Mouse (Mus musculus): ENCODE data around the gene Otoa.
A peak's percentile ranks its signal among the peaks of the same experiment; 100 is the strongest.

Gene Otoa

GRCm38 (mm10) chr7:121081350-121081749 is at the start of gene Otoa:
Otoa (plus strand) TSS chr7:121081650.
- DNase-seq = no peak

GRCm38 (mm10) chr7:121033856-121034652 is 47.4 kb upstream of the Otoa start, which contains the start of gene Mettl9:
Mettl9 (plus strand) TSS chr7:121034445.
- peak; percentile 94 for DNase-seq

GRCm38 (mm10) chr7:121034701-121035141 is 46.7 kb upstream of the Otoa start:
- DNase-seq = no peak

GRCm38 (mm10) chr7:121035161-121035721 is 46.2 kb upstream of the Otoa start:
- no peak for DNase-seq

- no peak for DNase-seq
These were observed 40.9 kb upstream of the Otoa start for GRCm38 (mm10) chr7:121040595-121040994.

- DNase-seq = no peak
These were observed 39.5 kb upstream of the Otoa start for GRCm38 (mm10) chr7:121041989-121042388.

GRCm38 (mm10) chr7:121043004-121043403 is 38.4 kb upstream of the Otoa start:
- no peak for DNase-seq

GRCm38 (mm10) chr7:121043510-121043909 is 37.9 kb upstream of the Otoa start:
- no peak for DNase-seq

- no peak for DNase-seq
These were observed 37.2 kb upstream of the Otoa start for GRCm38 (mm10) chr7:121044251-121044650.

- no peak for DNase-seq
These were observed 35.6 kb upstream of the Otoa start for GRCm38 (mm10) chr7:121045671-121046453.

- DNase-seq = no peak
These were observed 33.8 kb upstream of the Otoa start for GRCm38 (mm10) chr7:121047624-121048023.

- DNase-seq = no peak
These were observed 28.4 kb upstream of the Otoa start for GRCm38 (mm10) chr7:121053071-121053470.

GRCm38 (mm10) chr7:121059477-121060218 is 21.8 kb upstream of the Otoa start:
- no peak for DNase-seq

GRCm38 (mm10) chr7:121064309-121064708 is 17.1 kb upstream of the Otoa start:
- no peak for DNase-seq

- no peak for DNase-seq
These were observed 10.2 kb upstream of the Otoa start for GRCm38 (mm10) chr7:121071276-121071675.

- DNase-seq = no peak
These were observed 8.9 kb upstream of the Otoa start for GRCm38 (mm10) chr7:121072506-121072905.

- DNase-seq = no peak
These were observed 7.2 kb upstream of the Otoa start, which contains the start of gene Igsf6 for GRCm38 (mm10) chr7:121074281-121074680. Igsf6 (minus strand) TSS chr7:121074572.

GRCm38 (mm10) chr7:121074801-121075400 is 6.5 kb upstream of the Otoa start:
- no peak for DNase-seq

GRCm38 (mm10) chr7:121075416-121075815 is 6.0 kb upstream of the Otoa start:
- no peak for DNase-seq

GRCm38 (mm10) chr7:121077311-121077710 is 4.1 kb upstream of the Otoa start:
- DNase-seq = no peak

GRCm38 (mm10) chr7:121077829-121078228 is 3.6 kb upstream of the Otoa start:
- peak; percentile 74 for DNase-seq

GRCm38 (mm10) chr7:121081816-121082215 is 366 bp downstream of the Otoa start:
- no peak for DNase-seq

Measured in layer of hippocampus, adult 9-11 months (tissue).